Mouse (Mus musculus): ENCODE data around the gene Pla2g4c. TPM values are rescaled to one million over a fixed set of nuclear protein-coding genes. Genes with fewer than 3 reads are reported as not detected.

Gene Pla2g4c
- polyA plus RNA-seq, 1 experiment from 2014 or later: 1.1 TPM

Other genes starting within 250 kb of the Pla2g4c start
- gene Vmn1r85, start 229.5 kb upstream of the Pla2g4c start, polyA plus RNA-seq (2014; fragmentation: Nextera tagmentation; extraction: Ambion mirVana): not detected in 2 replicates
- gene Vmn1r86, start 204.7 kb upstream of the Pla2g4c start, polyA plus RNA-seq (2014; fragmentation: Nextera tagmentation; extraction: Ambion mirVana): not detected in 2 replicates
- gene Vmn1r87, start 184.5 kb upstream of the Pla2g4c start, polyA plus RNA-seq (2014; fragmentation: Nextera tagmentation; extraction: Ambion mirVana): not detected in 2 replicates
- not detected in 2 replicates for gene Vmn1r88, start 165.1 kb upstream of the Pla2g4c start, polyA plus RNA-seq (2014; fragmentation: Nextera tagmentation; extraction: Ambion mirVana)
- gene Vmn1r89, start 111.6 kb upstream of the Pla2g4c start, polyA plus RNA-seq (2014; fragmentation: Nextera tagmentation; extraction: Ambion mirVana): not detected in 2 replicates
- 80.5 and 86.9 TPM in 2 replicates for gene Lig1, start 47.4 kb upstream of the Pla2g4c start, polyA plus RNA-seq (2014; fragmentation: Nextera tagmentation; extraction: Ambion mirVana)
- gene Zswim9, start 45.9 kb upstream of the Pla2g4c start, polyA plus RNA-seq (2014; fragmentation: Nextera tagmentation; extraction: Ambion mirVana): 3.8 and 4.2 TPM in 2 replicates
- not detected in 2 replicates for gene Cabp5, start 73.5 kb downstream of the Pla2g4c start, polyA plus RNA-seq (2014; fragmentation: Nextera tagmentation; extraction: Ambion mirVana)
- not detected in 2 replicates for gene Bsph1, start 126.2 kb downstream of the Pla2g4c start, polyA plus RNA-seq (2014; fragmentation: Nextera tagmentation; extraction: Ambion mirVana)
- not detected in 2 replicates for gene Bsph2, start 246.4 kb downstream of the Pla2g4c start, polyA plus RNA-seq (2014; fragmentation: Nextera tagmentation; extraction: Ambion mirVana)